Mouse (Mus musculus) neural tube, embryonic 13.5 days (tissue): ENCODE measurements at regions not wholly inside any gene's neighbourhood (a gene's known extent, or its start where the extent isn't known, plus 50 kb on each side); places are given as distances from the start of the nearest gene placed in this dataset.

Experiments
- ATAC-seq: fragments of 200-750 bp; cut with Nextera tagmentation; 2 replicates; pipeline ENCODE4 v1.8.0; 2017; ENCODE audit warnings: low read depth, mild to moderate bottlenecking, moderate TSS enrichment, moderate library complexity
- H3K27ac ChIP-seq: fragments of 300-500 bp; sonication (generic); replicated peaks from 2 replicates; pipeline ENCODE4 v1.5.1; 2015; ENCODE audit warnings: moderate library complexity, mild to moderate bottlenecking, inconsistent platforms
- H3K27me3 ChIP-seq: fragments of 300-500 bp; sonication (generic); 2 replicates; pipeline ENCODE4 v1.6.1; 2015; ENCODE audit warnings: mild to moderate bottlenecking, inconsistent platforms
- H3K36me3 ChIP-seq: fragments of 300-500 bp; sonication (generic); 2 replicates; pipeline ENCODE4 v1.6.1; 2015; ENCODE audit warnings: mild to moderate bottlenecking, inconsistent platforms
- H3K4me1 ChIP-seq: fragments of 300-500 bp; sonication (generic); replicated peaks from 2 replicates; pipeline ENCODE4 v1.6.1; 2015; ENCODE audit warnings: inconsistent platforms
- H3K4me2 ChIP-seq: fragments of 300-500 bp; sonication (generic); 2 replicates; pipeline ENCODE4 v1.6.1; 2015; ENCODE audit warnings: inconsistent platforms, mild to moderate bottlenecking, moderate library complexity
- H3K4me3 ChIP-seq: fragments of 300-500 bp; sonication (generic); 2 replicates; pipeline ENCODE4 v1.5.1; 2015; ENCODE audit warnings: mild to moderate bottlenecking, inconsistent platforms
- H3K9ac ChIP-seq: fragments of 300-500 bp; sonication (generic); 2 replicates; pipeline ENCODE4 v1.6.1; 2015; ENCODE audit warnings: moderate library complexity, mild to moderate bottlenecking, inconsistent platforms
- H3K9me3 ChIP-seq: fragments of 300-500 bp; sonication (generic); 2 replicates; pipeline ENCODE4 v1.6.1; 2016; ENCODE audit warnings: inconsistent platforms
- WGBS: fragments of 180-500 bp; shearing (Covaris S2); methylation state at CpG from one replicate; pipeline ENCODE4 v1.1.7; 2015; 5-methylcytosine and 5-hydroxymethylcytosine counted together

DNA sequence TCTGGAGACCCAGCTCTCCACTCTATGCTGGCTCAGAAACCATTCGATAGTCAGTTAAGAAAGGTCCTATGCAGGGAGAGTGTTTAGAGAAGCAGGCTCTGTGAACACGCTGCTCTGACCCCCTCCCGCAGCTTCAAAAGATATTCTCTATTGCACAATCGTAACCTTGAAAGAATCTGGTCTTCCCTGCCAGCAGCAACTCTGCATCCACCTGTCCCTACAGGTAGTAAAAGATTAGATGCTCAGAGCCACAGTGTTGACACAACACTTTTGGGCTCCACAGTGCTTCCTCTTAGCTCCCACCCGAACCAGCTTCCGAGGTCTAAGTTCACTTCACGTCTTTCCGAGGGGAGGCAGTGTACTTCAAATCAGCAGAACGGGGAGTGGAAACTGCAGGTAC lies 118.9 kb upstream of the Klf14 start:
- Histone ChIP-seq H3K4me1 (peaks cover 12% of the 10 kb centered on the region), H3K9me3 (no peaks in the 10 kb centered on the region), H3K4me2 (no peak overlapping the region), H3K27ac (no peak overlapping the region), H3K27me3 (no peaks in the 10 kb centered on the region), H3K4me3 (no peak overlapping the region), H3K9ac (no peak overlapping the region), H3K36me3 (no peaks in the 10 kb centered on the region)
- ATAC-seq: no peak
- WGBS: 78% methylated on average over 9 of the region's 9 CpGs

GRCm38 (mm10) chr6:31078413-31078812 lies 119.5 kb upstream of the Klf14 start:
- H3K4me3 ChIP-seq: no peak overlapping the region
- H3K27me3 ChIP-seq: no peaks in the 10 kb centered on the region
- H3K9me3 ChIP-seq: no peaks in the 10 kb centered on the region
- WGBS: 71% methylated on average over 6 of the region's 6 CpGs
- H3K9ac ChIP-seq: no peak overlapping the region
- no peak for ATAC-seq
- H3K4me1 ChIP-seq: peaks cover 12% of the 10 kb centered on the region
- H3K27ac ChIP-seq: no peak overlapping the region
- no peaks in the 10 kb centered on the region for H3K36me3 ChIP-seq
- no peak overlapping the region for H3K4me2 ChIP-seq

DNA sequence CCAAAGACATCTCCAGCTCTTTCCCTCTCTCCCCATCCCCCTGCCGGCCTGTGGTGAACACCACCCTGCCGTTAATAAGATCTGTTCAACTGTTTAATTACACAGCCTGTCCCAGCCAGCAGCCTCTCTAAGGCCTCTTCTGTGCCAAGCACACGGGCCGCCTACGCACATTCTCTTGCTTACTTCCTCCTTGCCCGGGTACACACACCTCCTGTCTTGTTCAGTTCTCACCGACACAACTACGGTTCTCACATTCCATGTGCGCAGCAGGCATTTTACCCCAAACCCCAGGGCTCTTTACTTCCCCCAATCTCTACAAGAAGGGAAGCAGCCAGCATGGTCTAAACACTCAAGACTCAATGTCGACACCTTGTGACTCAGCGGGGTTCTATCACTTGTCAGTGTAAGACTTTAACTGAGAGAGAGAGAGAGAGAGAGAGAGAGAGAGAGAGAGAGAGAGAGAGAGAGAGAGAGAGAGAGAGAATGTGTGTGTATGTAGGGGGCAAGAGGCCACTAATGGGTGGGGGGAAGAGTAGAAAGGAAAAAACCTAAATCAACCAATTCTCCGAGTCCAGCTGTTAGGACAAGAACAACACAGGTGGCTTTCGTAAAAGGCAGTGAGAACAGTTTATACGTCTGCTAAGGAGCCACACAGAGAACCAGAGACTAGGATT lies 120.8 kb upstream of the Klf14 start:
- Histone ChIP-seq H3K27me3 (no peaks in the 10 kb centered on the region), H3K4me3 (no peak overlapping the region), H3K9me3 (no peaks in the 10 kb centered on the region), H3K4me1 (peaks cover 12% of the 10 kb centered on the region), H3K36me3 (no peaks in the 10 kb centered on the region), H3K9ac (no peak overlapping the region), H3K27ac (no peak overlapping the region), H3K4me2 (no peak overlapping the region)
- WGBS: 80% methylated on average over 14 of the region's 14 CpGs
- ATAC-seq: no peak

GRCm38 (mm10) chr6:31080279-31080678 lies 121.4 kb upstream of the Klf14 start:
- no peak overlapping the region for H3K9ac ChIP-seq
- WGBS: 84% methylated on average over 4 of the region's 4 CpGs
- H3K4me1 ChIP-seq: peaks cover 12% of the 10 kb centered on the region
- H3K27ac ChIP-seq: no peak overlapping the region
- no peaks in the 10 kb centered on the region for H3K9me3 ChIP-seq
- ATAC-seq: no peak
- H3K36me3 ChIP-seq: no peaks in the 10 kb centered on the region
- H3K4me2 ChIP-seq: no peak overlapping the region
- no peaks in the 10 kb centered on the region for H3K27me3 ChIP-seq
- no peak overlapping the region for H3K4me3 ChIP-seq

DNA sequence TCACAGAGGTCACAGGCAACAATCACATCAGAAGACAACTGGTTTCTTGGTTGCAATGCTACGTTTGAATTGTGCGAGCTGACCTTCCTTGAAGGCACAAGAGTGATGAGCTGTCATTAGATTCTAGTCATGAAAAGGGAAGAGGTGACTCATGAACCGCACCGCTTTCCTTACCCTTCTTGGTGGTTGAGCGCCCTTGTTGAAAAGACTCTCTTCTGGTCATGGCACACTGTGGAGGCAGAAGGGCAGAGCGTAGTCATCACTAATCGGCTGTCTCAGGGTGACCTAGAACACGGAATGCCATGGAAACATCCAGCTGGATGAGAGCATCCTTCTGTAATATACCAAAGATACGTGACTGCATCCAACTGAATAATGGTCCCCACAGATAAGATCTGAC lies 121.8 kb upstream of the Klf14 start:
- H3K4me1 ChIP-seq: peaks cover 9% of the 10 kb centered on the region
- ATAC-seq: no peak
- H3K4me3 ChIP-seq: no peak overlapping the region
- H3K4me2 ChIP-seq: no peak overlapping the region
- no peaks in the 10 kb centered on the region for H3K27me3 ChIP-seq
- no peaks in the 10 kb centered on the region for H3K9me3 ChIP-seq
- H3K36me3 ChIP-seq: no peaks in the 10 kb centered on the region
- no peak overlapping the region for H3K27ac ChIP-seq
- H3K9ac ChIP-seq: no peak overlapping the region
- WGBS: 88% methylated on average over 9 of the region's 9 CpGs

- Histone ChIP-seq H3K4me1 (peaks cover 3% of the 10 kb centered on the region; the same call in 1 of the 2 replicates), H3K27ac (no peak overlapping the region), H3K9me3 (no peaks in the 10 kb centered on the region), H3K9ac (no peak overlapping the region), H3K4me2 (no peak overlapping the region), H3K36me3 (no peaks in the 10 kb centered on the region), H3K4me3 (no peak overlapping the region), H3K27me3 (no peaks in the 10 kb centered on the region)
- 92% methylated on average over 9 of the region's 9 CpGs for WGBS
- no peak for ATAC-seq
These were observed 122.4 kb upstream of the Klf14 start for GRCm38 (mm10) chr6:31081238-31081637.

DNA sequence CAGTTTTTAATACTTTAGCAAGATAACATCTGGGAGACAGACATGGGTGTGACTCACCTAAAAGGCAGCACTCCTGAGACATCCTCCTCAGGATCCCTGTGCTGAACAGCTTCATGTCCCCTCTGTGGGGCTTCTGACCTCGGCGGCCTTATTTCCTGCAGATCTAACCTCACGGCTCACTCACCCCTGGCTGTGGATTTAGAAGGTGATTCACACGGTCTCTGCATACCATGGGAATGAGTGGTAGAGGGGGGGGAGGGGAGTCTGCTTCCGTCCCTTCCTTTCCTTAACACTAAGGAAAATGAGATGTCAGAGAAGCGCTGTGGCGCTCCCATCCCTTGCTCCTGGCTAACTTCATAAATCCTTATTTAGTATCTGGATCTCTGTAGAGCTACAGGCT lies 123.1 kb upstream of the Klf14 start:
- Histone ChIP-seq H3K4me3 (no peak overlapping the region), H3K27me3 (no peaks in the 10 kb centered on the region), H3K4me1 (peaks cover 3% of the 10 kb centered on the region; the same call in 1 of the 2 replicates), H3K4me2 (no peak overlapping the region), H3K36me3 (no peaks in the 10 kb centered on the region), H3K9ac (no peak overlapping the region), H3K9me3 (no peaks in the 10 kb centered on the region), H3K27ac (no peak overlapping the region)
- ATAC-seq: no peak
- WGBS: 71% methylated on average over 7 of the region's 7 CpGs

DNA sequence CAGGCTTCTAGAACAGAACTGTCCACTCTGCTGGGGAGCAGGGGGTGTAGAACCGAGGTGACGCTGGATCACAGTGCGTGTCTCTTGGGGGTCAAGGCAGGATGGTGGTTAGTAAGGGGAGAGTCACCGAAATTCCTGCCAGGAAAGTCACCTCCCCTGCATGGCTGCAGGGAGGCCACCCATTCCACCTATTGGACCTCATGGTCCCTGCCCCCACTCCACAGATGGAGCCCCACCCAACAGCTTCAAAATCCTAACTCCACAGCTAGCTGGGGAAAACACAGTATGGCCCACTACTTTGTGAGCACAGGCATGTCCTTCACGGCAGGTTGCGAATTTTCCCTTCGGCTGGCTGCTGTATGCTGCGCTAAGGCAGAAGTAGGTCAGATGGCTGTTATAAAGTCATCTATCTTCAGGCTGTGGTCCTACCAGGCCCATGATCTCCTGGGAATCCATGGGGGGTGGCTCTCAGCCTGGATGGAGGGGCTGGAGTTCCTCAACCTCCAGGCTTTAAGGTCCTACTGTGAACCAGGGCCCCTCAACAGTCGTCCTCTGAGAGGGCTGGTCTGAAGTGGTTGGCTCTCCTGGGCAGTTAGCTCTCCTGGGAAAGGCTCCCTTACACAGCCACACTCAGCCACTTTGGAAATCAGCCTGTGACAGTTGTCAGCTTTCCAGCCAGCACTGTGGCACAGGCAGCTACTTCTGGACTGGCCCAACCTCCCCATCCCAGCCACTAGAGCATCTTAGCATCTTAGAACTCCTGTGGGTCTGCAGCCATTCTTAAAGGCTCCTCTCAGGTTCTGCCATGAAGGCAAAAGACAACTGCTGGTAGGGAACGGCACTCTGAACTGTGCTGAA lies 124.0 kb upstream of the Klf14 start:
- H3K9me3 ChIP-seq: no peaks in the 10 kb centered on the region
- no peak overlapping the region for H3K4me3 ChIP-seq
- no peaks in the 10 kb centered on the region for H3K36me3 ChIP-seq
- no peak overlapping the region for H3K9ac ChIP-seq
- H3K27me3 ChIP-seq: no peaks in the 10 kb centered on the region
- peaks cover 9% of the 10 kb centered on the region for H3K4me1 ChIP-seq
- no peak overlapping the region for H3K4me2 ChIP-seq
- ATAC-seq: no peak
- WGBS: 82% methylated on average over 10 of the region's 10 CpGs
- no peak overlapping the region for H3K27ac ChIP-seq

DNA sequence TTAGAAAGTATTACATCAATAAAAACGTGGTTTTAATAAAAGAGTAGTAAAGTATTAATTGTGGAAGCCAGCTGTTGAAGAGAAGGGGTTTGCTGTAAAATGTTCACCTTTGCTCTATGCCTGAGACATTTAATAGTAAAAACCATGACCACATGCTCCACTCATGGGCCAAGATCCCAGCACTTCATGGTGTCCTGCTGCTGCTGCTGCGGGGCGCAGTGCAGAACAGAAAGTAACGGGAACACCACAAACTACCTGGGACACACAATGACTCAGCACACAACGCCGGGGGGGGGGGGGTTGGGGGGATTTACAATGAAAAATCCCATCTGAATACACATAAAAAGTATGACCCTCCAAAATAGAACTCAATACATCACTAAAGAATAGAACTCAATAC lies 124.8 kb upstream of the Klf14 start:
- Histone ChIP-seq H3K36me3 (no peaks in the 10 kb centered on the region), H3K4me1 (peaks cover 17% of the 10 kb centered on the region), H3K4me2 (no peak overlapping the region), H3K27me3 (no peaks in the 10 kb centered on the region), H3K4me3 (no peak overlapping the region), H3K27ac (no peak overlapping the region), H3K9me3 (no peaks in the 10 kb centered on the region), H3K9ac (no peak overlapping the region)
- 86% methylated on average over 6 of the region's 6 CpGs for WGBS
- no peak for ATAC-seq

GRCm38 (mm10) chr6:31085063-31085759 lies 126.3 kb upstream of the Klf14 start:
- Histone ChIP-seq H3K4me3 (no peak overlapping the region), H3K4me2 (no peak overlapping the region), H3K36me3 (no peaks in the 10 kb centered on the region), H3K27me3 (no peaks in the 10 kb centered on the region), H3K9me3 (no peaks in the 10 kb centered on the region), H3K9ac (no peak overlapping the region), H3K27ac (no peak overlapping the region), H3K4me1 (peaks cover 29% of the 10 kb centered on the region)
- 92% methylated on average over 8 of the region's 8 CpGs for WGBS
- ATAC-seq: no peak

- no peak overlapping the region for H3K27ac ChIP-seq
- H3K9me3 ChIP-seq: no peaks in the 10 kb centered on the region
- ATAC-seq: no peak
- no peak overlapping the region for H3K9ac ChIP-seq
- no peaks in the 10 kb centered on the region for H3K36me3 ChIP-seq
- H3K4me1 ChIP-seq: peaks cover 30% of the 10 kb centered on the region
- WGBS: 64% methylated on average over 9 of the region's 9 CpGs
- no peaks in the 10 kb centered on the region for H3K27me3 ChIP-seq
- no peak overlapping the region for H3K4me2 ChIP-seq
- H3K4me3 ChIP-seq: no peak overlapping the region
These were observed 126.9 kb upstream of the Klf14 start for GRCm38 (mm10) chr6:31085760-31086108.

DNA sequence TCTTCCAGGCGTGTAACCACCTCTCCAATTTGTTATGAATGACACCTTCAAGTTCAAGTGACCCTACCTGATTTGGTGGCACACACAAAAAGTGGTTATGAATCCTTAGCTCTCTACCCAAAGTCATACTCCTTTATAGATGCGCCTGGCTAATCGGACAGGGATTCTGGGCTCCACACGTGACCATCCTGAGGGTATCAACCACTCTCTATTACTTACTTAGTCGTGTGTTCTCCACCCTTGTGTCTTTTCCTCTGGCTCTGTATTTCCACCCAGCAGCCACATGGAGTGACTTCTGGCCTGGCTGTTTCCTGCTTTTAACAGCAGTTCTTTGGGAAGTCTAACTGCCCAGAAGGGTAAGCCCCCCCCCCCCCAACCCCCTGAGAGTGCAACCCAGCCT lies 127.4 kb upstream of the Klf14 start:
- no peak for ATAC-seq
- Histone ChIP-seq H3K4me2 (no peak overlapping the region), H3K4me3 (no peak overlapping the region), H3K9ac (no peak overlapping the region), H3K27me3 (no peaks in the 10 kb centered on the region), H3K9me3 (no peaks in the 10 kb centered on the region), H3K4me1 (peaks cover 30% of the 10 kb centered on the region), H3K36me3 (no peaks in the 10 kb centered on the region), H3K27ac (no peak overlapping the region)
- WGBS: 90% methylated on average over 5 of the region's 5 CpGs
